Mouse (Mus musculus) bone marrow, adult 2 months (tissue): ENCODE data around the gene Gria4. TPM values are rescaled to one million over a fixed set of nuclear protein-coding genes. Genes with fewer than 3 reads are reported as not detected.
"Not testable (repeated sequence)": the region's sequence is repeated elsewhere in the genome, so short reads cannot be mapped to it uniquely, and the experiment has no call there.

Experiments used
- H3K27ac ChIP-seq: fragments of 200-500 bp; 2 replicates; pipeline ENCODE4 v1.5.1; 2012; ENCODE audit warnings: low read depth, mild to moderate bottlenecking, control low read depth, inconsistent platforms, low read length; ENCODE audit not compliant: control insufficient read depth, poor library complexity, insufficient read depth
- H3K4me1 ChIP-seq: fragments of 200-500 bp; 2 replicates; pipeline ENCODE4 v1.6.1; 2011; ENCODE audit warnings: low read length; ENCODE audit not compliant: control insufficient read depth, insufficient read depth
- H3K4me3 ChIP-seq: fragments of 200-500 bp; replicated peaks from 2 replicates; pipeline ENCODE3; 2011; ENCODE audit warnings: mild to moderate bottlenecking, low read depth, low read length, control low read depth; ENCODE audit not compliant: control insufficient read depth
- CTCF ChIP-seq: fragments of 200-500 bp; IDR thresholded peaks from 2 replicates; pipeline ENCODE4 v1.5.1; 2011; ENCODE audit warnings: low read length, control low read depth; ENCODE audit not compliant: control insufficient read depth, insufficient read depth
- POLR2A ChIP-seq: fragments of 200-500 bp; IDR thresholded peaks from 2 replicates; pipeline ENCODE4 v1.6.1; 2011; ENCODE audit warnings: low read depth, mild to moderate bottlenecking, control low read depth, low read length, borderline replicate concordance; ENCODE audit not compliant: control insufficient read depth
- WGBS: fragments of 180-500 bp; shearing (Covaris S2); methylation state at CpG from one replicate; pipeline ENCODE4 v1.1.7; 2018; 5-methylcytosine and 5-hydroxymethylcytosine counted together
- polyA plus RNA-seq: library from polyadenylated mRNA; stranded (reverse); fragments of >200 nt; gene quantifications from 2 replicates; pipeline ENCODE4 v1.2.4, GENCODE M21; 2011; ENCODE audit warnings: low replicate concordance; ENCODE audit not compliant: missing spikeins, insufficient read depth, insufficient read length

Gene Gria4
- polyA plus RNA-seq = 0.30 TPM in 1 of 2 replicates, not detected in the other

DNA sequence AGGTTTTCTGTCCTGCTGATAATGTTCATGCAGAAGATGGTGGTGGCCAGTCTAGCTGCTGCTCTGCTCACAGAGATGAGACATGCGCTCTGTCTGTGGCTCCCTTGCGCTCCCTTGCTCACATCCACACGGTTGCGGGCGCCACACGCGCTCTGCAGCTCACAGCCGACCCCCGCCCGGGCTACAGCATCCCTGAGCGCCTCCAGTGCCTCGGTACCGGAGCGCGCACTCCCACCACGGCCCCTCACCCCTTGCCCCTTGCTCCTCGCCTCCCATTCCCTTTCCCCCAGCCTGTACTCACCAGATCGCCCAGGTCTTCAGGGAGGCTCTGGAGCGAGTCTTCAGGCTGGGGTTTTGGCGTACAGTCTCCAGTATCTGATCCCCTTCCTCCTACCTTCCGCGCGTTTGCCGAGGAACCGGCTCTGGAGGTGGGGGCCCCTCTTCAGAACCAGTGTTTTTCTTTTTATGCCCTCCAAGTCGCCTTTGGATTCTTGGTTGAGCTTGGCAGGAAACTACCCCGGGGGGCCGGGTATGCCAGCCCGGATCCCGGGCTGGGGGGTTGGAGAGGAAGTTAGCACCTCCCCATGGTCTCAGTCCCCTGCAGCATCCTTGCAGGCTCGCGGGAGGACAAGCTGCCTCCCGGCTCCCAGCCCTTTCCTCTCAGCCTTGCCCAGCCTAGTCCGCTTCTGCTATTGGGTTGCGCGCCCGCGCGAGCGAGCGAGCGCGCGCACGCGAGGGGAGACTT, at the start of gene Gria4:
Gria4 (minus strand) TSS at position 691 of the 745 bp plus-strand sequence.
- H3K27ac ChIP-seq = no peak within 1 kb of the TSS; the same call in 1 of the 2 replicates
- H3K4me3 ChIP-seq = no peak within 1 kb of the TSS
- WGBS = 3% methylated on average over 46 of the region's 46 CpGs
- no peaks in the 10 kb centered on the region for H3K4me1 ChIP-seq
- TF ChIP-seq CTCF (no peak), POLR2A (no peak)

- H3K4me1 ChIP-seq, H3K4me3 ChIP-seq, H3K27ac ChIP-seq: not testable (repeated sequence)
- 74% methylated on average over 2 of the region's 2 CpGs for WGBS
These were observed 14.9 kb upstream of the Gria4 start for GRCm38 (mm10) chr9:4810941-4811340.

- Histone ChIP-seq H3K4me3 (no peak overlapping the region), H3K4me1 (no peaks in the 10 kb centered on the region), H3K27ac (no peak overlapping the region)
- 74% methylated on average over 7 of the region's 7 CpGs for whole genome bisulfite sequencing
- TF ChIP-seq POLR2A (no peak), CTCF (no peak)
These were observed 7.2 kb upstream of the Gria4 start for GRCm38 (mm10) chr9:4803151-4803755.

DNA sequence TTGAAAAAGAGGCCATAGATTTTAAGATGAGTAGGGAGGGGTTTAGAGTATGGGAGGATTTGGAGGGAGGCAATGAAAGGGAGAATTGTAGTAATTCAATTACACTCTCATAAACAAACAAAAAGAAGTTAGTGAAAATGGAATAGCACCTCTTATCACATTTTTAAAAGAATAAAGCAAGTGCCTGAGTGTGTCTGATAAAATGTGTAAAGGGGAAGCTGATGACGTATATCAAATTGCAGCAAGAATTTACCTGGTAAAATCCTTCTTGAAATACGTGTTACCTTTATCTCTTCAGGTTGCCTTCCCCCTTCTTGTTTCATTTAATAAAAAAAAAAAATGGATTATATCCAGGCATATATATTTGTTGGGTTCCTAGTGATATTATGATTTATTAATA, 1.4 kb upstream of the Gria4 start:
- Histone ChIP-seq H3K27ac (no peak overlapping the region), H3K4me3 (no peak overlapping the region), H3K4me1 (no peaks in the 10 kb centered on the region)
- 67% methylated on average over 2 of the region's 2 CpGs for WGBS
- TF ChIP-seq CTCF = no peak
- TF ChIP-seq POLR2A = no peak

GRCm38 (mm10) chr9:4796289-4796645, 233 bp upstream of the Gria4 start:
- H3K27ac ChIP-seq = no peak overlapping the region
- TF ChIP-seq POLR2A = no peak
- TF ChIP-seq CTCF = no peak
- H3K4me1 ChIP-seq = no peaks in the 10 kb centered on the region
- WGBS = 0% methylated on average over 4 of the region's 4 CpGs
- H3K4me3 ChIP-seq = no peak overlapping the region

GRCm38 (mm10) chr9:4795075-4795474, 959 bp downstream of the Gria4 start:
- TF ChIP-seq POLR2A (no peak), CTCF (no peak)
- no peaks in the 10 kb centered on the region for H3K4me1 ChIP-seq
- 6% methylated on average over 5 of the region's 6 CpGs for WGBS
- H3K4me3 ChIP-seq = no peak overlapping the region
- no peak overlapping the region for H3K27ac ChIP-seq

GRCm38 (mm10) chr9:4794411-4794810, 1.6 kb downstream of the Gria4 start:
- Histone ChIP-seq H3K4me1 (no peaks in the 10 kb centered on the region), H3K4me3 (no peak overlapping the region), H3K27ac (no peak overlapping the region)
- TF ChIP-seq CTCF (no peak), POLR2A (no peak)
- WGBS = 36% methylated on average over 10 of the region's 10 CpGs

DNA sequence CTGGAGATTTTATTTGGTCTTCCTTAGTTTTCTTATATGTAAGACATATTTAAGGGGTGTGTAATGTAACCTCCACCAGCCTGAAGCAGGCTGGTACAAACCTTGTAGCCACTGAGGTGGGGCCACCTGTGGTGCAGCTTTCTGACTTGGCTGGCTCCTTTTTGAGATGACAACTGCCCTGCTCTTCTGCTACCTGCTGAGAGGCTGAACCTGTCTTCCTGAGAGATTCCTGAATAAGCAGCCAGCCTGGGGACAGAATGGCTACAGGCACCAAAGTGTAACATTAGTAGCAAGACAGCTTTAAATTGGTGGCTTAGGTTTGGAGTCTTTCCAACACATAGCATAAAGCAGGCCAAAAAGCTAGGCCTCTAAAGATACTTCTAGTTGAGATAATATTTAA, 46.6 kb downstream of the Gria4 start:
- not testable (repeated sequence) for H3K27ac ChIP-seq, H3K4me3 ChIP-seq, H3K4me1 ChIP-seq

- 77% methylated on average over 2 of the region's 2 CpGs for WGBS
- no peak for TF ChIP-seq POLR2A
- no peak for TF ChIP-seq CTCF
- Histone ChIP-seq H3K4me1 (no peaks in the 10 kb centered on the region), H3K27ac (no peak overlapping the region), H3K4me3 (no peak overlapping the region)
These were observed 81.9 kb downstream of the Gria4 start for GRCm38 (mm10) chr9:4714086-4714485.
